Mouse (Mus musculus): ENCODE results near the gene Phc2. TPM values are rescaled to one million over a fixed set of nuclear protein-coding genes. Genes with fewer than 3 reads are reported as not detected.
A peak's percentile ranks its signal among the peaks of the same experiment; 100 is the strongest.

Gene Phc2
- polyA plus RNA-seq, 1 experiment from 2014 or later: 19.4 TPM

DNA sequence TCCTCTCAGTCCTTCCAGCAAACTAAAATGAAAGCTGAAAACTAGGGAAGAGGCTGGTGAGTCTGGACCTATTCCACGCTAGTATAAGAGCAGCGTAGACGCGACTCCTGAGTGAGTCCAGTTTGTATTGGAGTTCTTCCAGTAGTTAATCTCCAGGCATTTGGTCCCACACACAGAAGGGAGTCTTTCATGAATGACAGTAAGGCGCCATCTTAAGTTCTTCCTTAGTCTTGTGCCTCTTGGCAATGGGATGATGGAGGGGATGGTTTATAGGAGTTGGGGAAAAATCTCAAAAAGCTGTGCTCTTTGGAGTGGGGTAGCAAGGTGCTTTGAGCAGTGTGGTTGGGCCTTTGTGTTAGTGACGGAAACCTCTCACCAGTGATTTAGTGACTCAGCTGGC lies 75.8 kb downstream of the Phc2 start:
- peak overlapping the region; percentile 99 for H3K9ac ChIP-seq (replicated peaks; ENCODE audit: low read length)
- H3K4me1 ChIP-seq (ENCODE audit: insufficient read depth, low read length): peaks cover 71% of the 10 kb centered on the region
- 47% methylated on average over 6 of the region's 6 CpGs for WGBS
- peak overlapping the region; percentile 90; the same call in 1 of the 2 replicates for H3K27ac ChIP-seq (ENCODE audit: low read length)
- H3K4me2 ChIP-seq (replicated peaks; ENCODE audit: low read depth, low read length): peak overlapping the region; percentile 94
- peak overlapping the region; percentile 97 for H3K4me3 ChIP-seq (ENCODE audit: low read length)
- peaks cover 11% of the 10 kb centered on the region; the same call in 1 of the 2 replicates for H3K36me3 ChIP-seq (ENCODE audit: insufficient read depth, low read length)
- no peak for ATAC-seq (ENCODE audit: low FRiP score, low TSS enrichment)
- H3K27me3 ChIP-seq (ENCODE audit: insufficient read depth, low read length): no peaks in the 10 kb centered on the region
- no peaks in the 10 kb centered on the region for H3K9me3 ChIP-seq (ENCODE audit: low read length)

- Histone ChIP-seq H3K27ac (ENCODE audit: low read length) (no peak overlapping the region), H3K4me2 (replicated peaks; ENCODE audit: low read depth, low read length) (no peak overlapping the region), H3K4me3 (ENCODE audit: low read length) (no peak overlapping the region), H3K36me3 (ENCODE audit: insufficient read depth, low read length) (peaks cover 11% of the 10 kb centered on the region; the same call in 1 of the 2 replicates), H3K9me3 (ENCODE audit: low read length) (no peaks in the 10 kb centered on the region), H3K9ac (replicated peaks; ENCODE audit: low read length) (0 out of 2 replicates have a peak overlapping the region, but pooled peaks have one; percentile 28), H3K27me3 (ENCODE audit: insufficient read depth, low read length) (no peaks in the 10 kb centered on the region), H3K4me1 (ENCODE audit: insufficient read depth, low read length) (peaks cover 91% of the 10 kb centered on the region)
- WGBS: 30% methylated on average over 5 of the region's 5 CpGs
- no peak for ATAC-seq (ENCODE audit: low FRiP score, low TSS enrichment)
Measured at GRCm38 (mm10) chr4:128732794-128733193, 78.3 kb downstream of the Phc2 start.

GRCm38 (mm10) chr4:128733496-128733895 lies 79.0 kb downstream of the Phc2 start:
- peak overlapping the region; percentile 81 for H3K27ac ChIP-seq (ENCODE audit: low read length)
- no peak for ATAC-seq (ENCODE audit: low FRiP score, low TSS enrichment)
- H3K4me3 ChIP-seq (ENCODE audit: low read length): no peak overlapping the region
- no peaks in the 10 kb centered on the region for H3K27me3 ChIP-seq (ENCODE audit: insufficient read depth, low read length)
- H3K9ac ChIP-seq (replicated peaks; ENCODE audit: low read length): peak overlapping the region; percentile 22
- 24% methylated on average over 6 of the region's 6 CpGs for WGBS
- H3K36me3 ChIP-seq (ENCODE audit: insufficient read depth, low read length): peaks cover 11% of the 10 kb centered on the region; the same call in 1 of the 2 replicates
- H3K9me3 ChIP-seq (ENCODE audit: low read length): no peaks in the 10 kb centered on the region
- H3K4me1 ChIP-seq (ENCODE audit: insufficient read depth, low read length): peaks cover 96% of the 10 kb centered on the region
- H3K4me2 ChIP-seq (replicated peaks; ENCODE audit: low read depth, low read length): peak overlapping the region; percentile 34

DNA sequence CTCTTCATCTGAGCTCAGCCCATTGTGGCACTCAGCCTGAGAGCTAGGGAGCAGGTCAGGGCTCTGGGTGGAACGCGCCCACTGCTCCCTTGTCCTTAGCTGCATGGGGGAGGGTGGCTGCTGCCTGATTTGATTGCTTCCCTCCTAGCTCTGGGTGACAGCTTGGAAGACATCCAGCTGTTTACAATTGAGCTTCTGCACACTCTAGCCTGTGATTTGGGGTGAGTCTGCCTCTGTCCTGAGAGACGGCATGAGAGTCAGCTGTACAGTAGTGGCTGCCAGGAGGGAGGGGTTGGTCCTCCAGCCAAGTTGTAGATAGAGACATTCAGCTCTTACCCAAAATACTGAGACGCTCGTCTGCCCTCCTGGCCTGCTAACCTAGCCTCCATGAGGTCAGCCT lies 79.7 kb downstream of the Phc2 start:
- Histone ChIP-seq H3K36me3 (ENCODE audit: insufficient read depth, low read length) (peaks cover 11% of the 10 kb centered on the region; the same call in 1 of the 2 replicates), H3K9ac (replicated peaks; ENCODE audit: low read length) (peak overlapping the region; percentile 22), H3K4me2 (replicated peaks; ENCODE audit: low read depth, low read length) (peak overlapping the region; percentile 34), H3K27ac (ENCODE audit: low read length) (peak overlapping the region; percentile 81), H3K4me1 (ENCODE audit: insufficient read depth, low read length) (peaks cover 89% of the 10 kb centered on the region), H3K9me3 (ENCODE audit: low read length) (no peaks in the 10 kb centered on the region), H3K4me3 (ENCODE audit: low read length) (no peak overlapping the region), H3K27me3 (ENCODE audit: insufficient read depth, low read length) (no peaks in the 10 kb centered on the region)
- 22% methylated on average over 5 of the region's 5 CpGs for WGBS
- ATAC-seq (ENCODE audit: low FRiP score, low TSS enrichment): peak; percentile 92

DNA sequence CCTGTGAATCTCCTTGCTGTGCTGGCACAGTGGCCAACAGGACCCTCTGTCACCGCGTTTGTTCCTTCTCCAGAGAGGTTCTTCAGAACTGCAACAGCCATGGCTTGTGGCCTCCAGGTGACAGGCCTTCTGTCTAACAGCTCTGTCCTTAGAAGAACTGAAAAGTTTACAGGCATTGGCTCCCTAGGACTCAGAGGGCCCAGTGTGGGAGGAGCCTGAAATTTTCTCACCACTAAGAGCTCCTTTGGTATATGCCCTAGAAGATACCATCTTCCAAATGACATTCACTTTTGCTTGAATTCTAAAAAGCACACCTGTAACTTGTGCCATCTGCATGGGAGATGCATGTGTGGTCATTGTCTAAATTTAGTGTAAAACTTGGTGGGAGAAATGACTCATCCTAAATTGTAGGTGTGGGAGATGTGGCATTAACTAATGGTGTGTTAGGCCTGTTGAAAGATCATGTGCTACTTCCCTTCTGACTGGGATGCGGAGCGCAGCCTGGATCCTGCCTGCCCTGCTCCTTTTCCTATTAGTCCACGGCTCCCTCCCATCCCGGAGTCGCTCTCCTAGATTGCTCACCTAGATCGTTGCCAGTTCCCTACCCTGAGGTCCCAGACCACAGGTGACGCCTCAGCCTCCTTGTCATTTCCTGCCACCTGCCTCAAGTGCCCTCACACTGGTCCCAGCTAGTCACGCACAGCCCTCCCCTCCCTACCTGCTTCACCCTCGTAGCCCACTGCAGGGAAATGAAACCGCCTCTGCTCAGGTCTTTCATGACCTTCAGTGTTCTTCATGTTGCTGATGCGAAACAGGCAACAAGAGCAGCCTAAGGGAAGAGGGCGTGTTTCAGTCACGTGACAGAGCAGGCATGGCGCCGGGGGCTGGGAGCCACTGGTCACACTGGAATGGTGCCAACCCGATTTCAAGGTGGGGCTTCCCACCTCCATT lies 80.5 kb downstream of the Phc2 start:
- Histone ChIP-seq H3K4me3 (ENCODE audit: low read length) (no peak overlapping the region), H3K9ac (replicated peaks; ENCODE audit: low read length) (peak overlapping the region; percentile 36; the same call in 1 of the 2 replicates), H3K9me3 (ENCODE audit: low read length) (no peaks in the 10 kb centered on the region), H3K27me3 (ENCODE audit: insufficient read depth, low read length) (no peaks in the 10 kb centered on the region), H3K36me3 (ENCODE audit: insufficient read depth, low read length) (peaks cover 11% of the 10 kb centered on the region; the same call in 1 of the 2 replicates), H3K27ac (ENCODE audit: low read length) (peak overlapping the region; percentile 81), H3K4me2 (replicated peaks; ENCODE audit: low read depth, low read length) (0 out of 2 replicates have a peak overlapping the region, but pooled peaks have one; percentile 11), H3K4me1 (ENCODE audit: insufficient read depth, low read length) (peaks cover 82% of the 10 kb centered on the region)
- peak; percentile 40; the same call in 1 of the 2 replicates for ATAC-seq (ENCODE audit: low FRiP score, low TSS enrichment)
- WGBS: 60% methylated on average over 18 of the region's 18 CpGs

GRCm38 (mm10) chr4:128737137-128737589 lies 82.7 kb downstream of the Phc2 start:
- peak overlapping the region; percentile 95 for H3K27ac ChIP-seq (ENCODE audit: low read length)
- 0 out of 2 replicates have a peak, but pooled peaks cover 2% of the 10 kb centered on the region for H3K36me3 ChIP-seq (ENCODE audit: insufficient read depth, low read length)
- H3K4me3 ChIP-seq (ENCODE audit: low read length): no peak overlapping the region
- peaks cover 78% of the 10 kb centered on the region for H3K4me1 ChIP-seq (ENCODE audit: insufficient read depth, low read length)
- H3K9me3 ChIP-seq (ENCODE audit: low read length): no peaks in the 10 kb centered on the region
- no peak for ATAC-seq (ENCODE audit: low FRiP score, low TSS enrichment)
- WGBS: 35% methylated on average over 6 of the region's 6 CpGs
- no peaks in the 10 kb centered on the region for H3K27me3 ChIP-seq (ENCODE audit: insufficient read depth, low read length)
- peak overlapping the region; percentile 22 for H3K4me2 ChIP-seq (replicated peaks; ENCODE audit: low read depth, low read length)
- H3K9ac ChIP-seq (replicated peaks; ENCODE audit: low read length): peak overlapping the region; percentile 48

DNA sequence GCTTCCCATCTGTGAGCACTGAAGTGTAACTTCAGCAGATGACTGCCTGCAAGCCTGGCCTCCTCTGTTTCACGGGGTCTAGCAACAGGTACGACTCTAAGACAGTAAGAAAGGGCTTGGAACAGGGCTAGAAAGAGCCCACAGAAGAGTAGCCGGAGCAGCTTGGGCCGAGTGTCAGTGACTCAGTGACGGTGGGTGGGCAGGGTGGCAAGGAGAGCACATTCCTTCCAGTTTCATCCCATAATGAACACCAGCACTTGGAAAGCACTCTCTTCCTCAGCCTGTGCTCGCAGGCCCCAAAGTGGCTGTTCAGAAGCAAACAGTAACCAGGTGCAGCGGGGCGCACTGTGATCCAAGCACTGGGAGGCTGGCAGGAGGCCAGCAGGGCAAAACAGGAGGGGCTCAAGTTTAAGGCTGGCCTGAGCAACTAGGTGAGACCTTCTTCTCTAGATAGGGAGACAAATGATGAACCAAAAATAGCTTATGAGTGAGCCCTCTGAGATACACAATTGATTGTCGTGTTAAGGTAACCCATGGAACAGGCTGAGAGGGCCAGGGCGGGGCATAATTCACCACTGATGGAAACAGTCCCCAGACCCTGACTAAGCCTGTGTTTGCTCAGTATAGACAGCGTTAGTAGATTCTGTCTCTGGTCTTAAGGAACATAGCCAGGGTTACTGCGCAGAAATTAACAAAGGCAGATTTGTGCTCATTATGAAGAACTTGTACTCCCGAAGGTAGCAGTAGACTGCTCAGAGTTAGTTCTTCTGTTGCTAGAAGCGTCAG lies 83.5 kb downstream of the Phc2 start:
- peak overlapping the region; percentile 95 for H3K27ac ChIP-seq (ENCODE audit: low read length)
- H3K36me3 ChIP-seq (ENCODE audit: insufficient read depth, low read length): 0 out of 2 replicates have a peak, but pooled peaks cover 6% of the 10 kb centered on the region
- peak overlapping the region; percentile 22; the same call in 1 of the 2 replicates for H3K4me2 ChIP-seq (replicated peaks; ENCODE audit: low read depth, low read length)
- 59% methylated on average over 14 of the region's 14 CpGs for WGBS
- 0 out of 2 replicates have a peak, but pooled peaks have one; percentile 24 for ATAC-seq (ENCODE audit: low FRiP score, low TSS enrichment)
- H3K27me3 ChIP-seq (ENCODE audit: insufficient read depth, low read length): no peaks in the 10 kb centered on the region
- no peak overlapping the region for H3K4me3 ChIP-seq (ENCODE audit: low read length)
- peaks cover 79% of the 10 kb centered on the region for H3K4me1 ChIP-seq (ENCODE audit: insufficient read depth, low read length)
- 0 out of 2 replicates have a peak overlapping the region, but pooled peaks have one; percentile 43 for H3K9ac ChIP-seq (replicated peaks; ENCODE audit: low read length)
- H3K9me3 ChIP-seq (ENCODE audit: low read length): no peaks in the 10 kb centered on the region

DNA sequence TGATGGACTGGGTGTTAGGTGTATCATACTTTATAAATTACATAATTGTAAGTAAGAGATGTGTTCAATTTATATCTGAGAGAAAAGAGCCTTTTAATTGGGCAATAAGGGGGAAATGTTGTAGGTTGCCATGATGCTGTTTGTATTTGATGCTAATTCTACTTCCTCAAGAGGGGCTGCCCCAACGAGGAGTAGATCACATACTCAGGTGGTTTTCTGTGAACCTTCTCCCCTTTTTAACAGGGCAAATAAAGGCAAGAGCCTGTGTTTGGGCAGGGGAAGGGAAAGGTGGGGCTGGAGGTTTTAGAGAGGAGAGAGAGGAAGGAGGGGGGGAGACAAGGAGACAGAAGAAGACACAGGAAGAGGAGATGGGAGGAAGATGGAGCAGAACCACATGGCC lies 86.4 kb downstream of the Phc2 start:
- H3K4me1 ChIP-seq (ENCODE audit: insufficient read depth, low read length): peaks cover 51% of the 10 kb centered on the region
- H3K4me3 ChIP-seq (ENCODE audit: low read length): no peak overlapping the region
- H3K9me3 ChIP-seq (ENCODE audit: low read length): no peaks in the 10 kb centered on the region
- H3K9ac ChIP-seq (replicated peaks; ENCODE audit: low read length): no peak overlapping the region
- no peaks in the 10 kb centered on the region for H3K27me3 ChIP-seq (ENCODE audit: insufficient read depth, low read length)
- H3K36me3 ChIP-seq (ENCODE audit: insufficient read depth, low read length): peaks cover 30% of the 10 kb centered on the region
- H3K27ac ChIP-seq (ENCODE audit: low read length): no peak overlapping the region
- no peak overlapping the region for H3K4me2 ChIP-seq (replicated peaks; ENCODE audit: low read depth, low read length)
- no peak for ATAC-seq (ENCODE audit: low FRiP score, low TSS enrichment)
- 48% methylated on average over 1 of the region's 1 CpGs for WGBS

GRCm38 (mm10) chr4:128741906-128742305 lies 87.4 kb downstream of the Phc2 start:
- H3K4me2 ChIP-seq (replicated peaks; ENCODE audit: low read depth, low read length): no peak overlapping the region
- peaks cover 40% of the 10 kb centered on the region for H3K4me1 ChIP-seq (ENCODE audit: insufficient read depth, low read length)
- H3K27me3 ChIP-seq (ENCODE audit: insufficient read depth, low read length): no peaks in the 10 kb centered on the region
- H3K27ac ChIP-seq (ENCODE audit: low read length): no peak overlapping the region
- 0 out of 2 replicates have a peak overlapping the region, but pooled peaks have one; percentile 5 for H3K9ac ChIP-seq (replicated peaks; ENCODE audit: low read length)
- peaks cover 40% of the 10 kb centered on the region for H3K36me3 ChIP-seq (ENCODE audit: insufficient read depth, low read length)
- ATAC-seq (ENCODE audit: low FRiP score, low TSS enrichment): no peak
- WGBS: 25% methylated on average over 5 of the region's 5 CpGs
- no peaks in the 10 kb centered on the region for H3K9me3 ChIP-seq (ENCODE audit: low read length)
- no peak overlapping the region for H3K4me3 ChIP-seq (ENCODE audit: low read length)

Data from kidney, embryonic 16.5 days (tissue).